Mouse (Mus musculus): ENCODE results near the gene Fam184a. TPM values are rescaled to one million over a fixed set of nuclear protein-coding genes. Genes with fewer than 3 reads are reported as not detected.

The Fam184a gene
- 1 to 10 TPM in 1 of 2 experiments, under 1 TPM in 1; 0.39 to 1.5 TPM for total RNA-seq (2023)

DNA sequence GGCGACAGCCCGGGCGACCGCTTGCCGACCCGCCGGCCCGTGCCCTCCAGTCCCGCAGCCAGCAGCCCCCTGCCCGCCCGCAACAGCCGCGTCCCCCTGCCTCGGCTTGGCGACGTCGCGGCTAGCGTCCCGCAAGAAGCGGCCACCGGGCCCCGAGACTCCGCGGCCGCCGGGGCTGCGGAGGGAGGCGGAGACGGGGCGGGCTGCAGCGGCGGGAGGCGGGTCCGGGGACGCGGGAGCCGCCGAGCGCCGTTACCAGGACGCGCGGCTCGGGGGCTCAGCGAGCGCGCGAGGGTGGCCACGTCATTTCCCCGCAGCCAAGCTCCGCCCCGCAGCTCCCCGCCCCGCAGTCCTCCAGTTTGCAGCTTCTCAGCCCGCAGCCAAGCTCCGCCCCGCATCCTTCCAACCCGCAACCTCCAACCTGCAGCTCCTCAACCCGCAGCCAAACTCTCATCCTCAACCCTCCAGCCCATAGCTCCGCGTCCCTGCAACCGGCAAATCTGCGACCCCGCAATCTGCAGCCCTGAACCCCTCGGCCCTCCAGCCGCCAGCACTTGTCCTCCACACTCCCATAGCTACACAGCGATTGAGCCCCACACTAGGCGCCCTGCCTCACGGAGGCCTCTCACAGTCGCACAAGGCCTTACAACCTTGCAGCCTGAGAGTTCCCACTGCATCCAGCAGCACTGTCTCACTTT, at the start of gene Fam184a:
Fam184a (minus strand) TSS at position 169 of the 698 bp plus-strand sequence.

DNA sequence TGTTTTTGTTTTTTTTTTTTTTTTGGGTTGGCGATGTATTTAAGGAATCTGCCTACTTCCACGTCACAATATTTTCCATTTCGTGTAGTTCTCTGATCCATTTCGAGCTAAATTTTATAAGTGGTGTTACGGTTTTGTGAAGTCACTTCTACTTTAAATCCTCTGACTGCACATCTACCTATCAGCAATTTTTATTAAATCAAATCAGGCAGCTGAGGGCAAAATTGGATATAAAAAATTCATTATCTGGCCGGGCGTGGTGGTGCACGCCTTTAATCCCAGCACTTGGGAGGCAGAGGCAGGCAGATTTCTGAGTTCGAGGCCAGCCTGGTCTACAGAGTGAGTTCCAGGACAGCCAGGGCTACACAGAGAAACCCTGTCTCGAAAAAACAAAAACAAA, 120.6 kb downstream of the Fam184a start, which contains the start of gene Mcm9:
Mcm9 (minus strand) TSS at position 101 of the 400 bp plus-strand sequence.

DNA sequence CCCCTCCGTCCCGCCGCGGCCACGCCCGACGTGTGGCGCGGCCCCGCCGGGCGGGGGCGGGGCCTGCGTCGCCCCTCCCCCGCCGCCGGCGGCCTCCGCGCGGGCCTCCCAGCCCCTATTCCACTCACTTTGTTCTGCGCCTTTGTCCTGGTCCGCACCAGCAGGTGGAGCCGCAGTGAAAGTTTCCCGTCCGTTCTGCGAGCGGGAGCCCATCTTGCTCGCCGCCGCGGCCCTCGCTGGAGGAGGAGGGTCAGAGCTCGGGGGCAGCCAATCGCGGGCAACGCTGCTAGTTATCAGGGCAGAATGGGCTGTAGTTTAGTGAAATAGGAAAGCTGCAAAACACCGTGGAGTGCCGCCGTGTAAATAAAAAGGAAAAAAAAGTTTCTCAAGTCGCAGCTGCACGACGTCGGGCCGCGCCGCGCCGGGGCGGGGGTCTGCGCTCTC, 154.2 kb downstream of the Fam184a start, which contains the start of gene Asf1a:
Asf1a (plus strand) TSS at position 81 of the 444 bp plus-strand sequence.

Other genes starting within 250 kb of the Fam184a start
- 10 to 100 TPM; 29.3 to 31.2 TPM for gene Asf1a, start 154.4 kb downstream of the Fam184a start, total RNA-seq (2023)
- gene Mcm9, start 120.7 kb downstream of the Fam184a start, total RNA-seq (2023): 10 to 100 TPM; 33.1 to 35.1 TPM